Mouse (Mus musculus): ENCODE results near the gene Otop2.

Otop2 gene

GRCm38 (mm10) chr11:115275509-115275908 lies 31.5 kb upstream of the Otop2 start:
- peak; percentile 85 to 93 for DNase-seq (ENCODE audit: inconsistent age in 2 of 2, low spot score in 1 of 2)

DNA sequence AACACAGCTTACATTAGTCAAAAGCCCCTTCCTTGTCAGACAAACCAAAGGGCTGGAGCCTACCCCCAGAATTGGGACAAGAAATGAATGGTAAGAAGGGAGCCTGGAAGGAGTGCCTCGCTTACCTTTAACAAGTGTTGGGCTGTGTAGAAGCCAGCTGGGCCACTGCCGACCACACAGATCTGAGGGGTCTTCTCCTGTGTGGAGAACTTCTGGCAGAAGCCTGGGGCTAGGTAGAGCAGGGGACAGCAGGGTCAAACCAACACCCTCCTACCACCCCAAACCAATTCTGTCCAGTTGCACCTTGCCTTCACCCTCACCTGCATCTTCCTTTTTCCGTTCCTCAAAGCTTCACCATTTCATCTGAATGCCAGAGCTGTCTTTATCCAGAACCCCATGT lies 31.0 kb upstream of the Otop2 start:
- DNase-seq (ENCODE audit: inconsistent age in 2 of 2, low spot score in 1 of 2) = no peak

DNA sequence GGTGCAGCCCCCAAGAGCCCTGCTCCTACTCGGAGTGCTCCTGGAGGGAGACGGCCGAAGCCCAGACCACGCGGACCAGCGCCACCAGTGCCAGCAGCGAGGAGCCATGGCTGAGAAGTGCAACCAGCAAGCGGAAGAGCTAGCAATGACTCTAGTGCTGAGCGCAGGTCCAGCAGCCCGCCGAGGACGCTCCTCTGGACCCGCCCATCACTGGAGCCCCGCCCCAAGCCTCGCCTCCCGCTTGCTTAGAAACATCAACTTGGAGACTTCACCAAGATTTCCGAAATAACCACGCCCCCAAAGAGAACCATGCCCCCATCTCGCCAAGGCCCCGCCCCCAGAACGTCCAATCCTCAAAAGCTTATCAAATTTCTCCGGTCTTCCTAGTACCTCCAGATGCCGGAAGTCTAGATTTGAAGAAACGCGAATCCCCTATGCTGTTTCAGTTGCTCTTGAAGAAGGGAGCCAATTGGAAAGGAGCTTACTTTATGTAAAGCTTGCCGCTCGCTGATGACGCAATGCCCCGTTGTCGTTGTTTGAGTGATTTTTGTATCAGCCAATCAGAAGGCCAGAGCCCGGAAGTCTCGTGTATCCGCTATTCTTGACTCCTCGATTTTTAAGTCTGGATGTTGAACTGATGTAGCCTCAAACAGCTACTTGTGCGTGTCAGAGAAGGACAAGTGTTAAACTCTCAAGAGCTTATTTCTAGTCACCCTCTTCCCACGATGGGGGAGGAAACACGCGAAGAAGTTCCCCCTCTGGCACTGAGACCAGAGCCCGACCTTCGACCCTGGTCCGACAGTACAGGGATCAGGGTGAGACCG lies 30.0 kb upstream of the Otop2 start, which contains the start of gene Fdxr:
Gene Fdxr, minus strand, starts transcription at position 271 of the 824 bp plus-strand sequence.
- DNase-seq (ENCODE audit: inconsistent age in 2 of 2, low spot score in 1 of 2) = peak; percentile 99 to 100

GRCm38 (mm10) chr11:115277604-115277975 lies 29.4 kb upstream of the Otop2 start:
- no peak for DNase-seq (ENCODE audit: inconsistent age in 2 of 2, low spot score in 1 of 2)

DNA sequence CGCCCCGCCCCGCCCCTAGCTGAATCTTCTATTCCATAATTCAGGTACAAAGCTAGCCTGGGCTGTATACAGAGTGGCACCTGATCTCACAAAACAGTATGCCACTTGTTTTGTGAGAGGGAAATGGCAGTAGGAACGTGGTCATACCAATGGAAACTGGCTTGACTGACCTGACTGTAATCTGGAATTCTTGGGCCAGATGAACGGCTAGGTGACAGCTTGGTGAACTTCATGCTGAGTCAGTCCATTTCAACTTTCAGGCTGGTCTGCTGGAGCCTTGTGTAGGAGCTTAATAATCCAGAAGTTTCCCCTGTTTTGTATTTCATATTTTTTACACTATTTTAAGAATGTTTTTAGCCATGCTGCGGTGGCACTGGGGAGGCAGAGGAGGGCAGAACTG lies 28.8 kb upstream of the Otop2 start:
- DNase-seq (ENCODE audit: inconsistent age in 2 of 2, low spot score in 1 of 2) = peak in 1 of 2 experiments; percentile 66

DNA sequence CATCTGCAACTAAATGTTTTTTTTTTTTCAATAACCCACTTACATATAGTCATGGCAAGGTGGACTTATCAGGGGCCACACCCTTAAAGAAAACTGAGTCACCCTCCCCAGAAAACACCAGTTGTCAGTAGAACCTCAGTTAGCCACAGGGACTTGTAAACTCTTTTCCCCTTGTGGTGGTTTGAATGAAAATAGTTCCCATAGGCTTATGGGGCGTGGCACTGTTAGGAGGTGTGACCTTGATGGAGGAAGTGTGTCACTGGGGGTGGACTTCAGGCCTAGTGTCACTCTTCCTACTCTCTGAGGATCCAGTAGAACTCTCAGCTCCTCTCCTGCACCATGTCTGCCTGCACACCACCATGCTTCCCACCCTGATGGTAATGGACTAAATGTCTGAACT lies 27.2 kb upstream of the Otop2 start:
- DNase-seq (ENCODE audit: inconsistent age in 2 of 2, low spot score in 1 of 2) = peak; percentile 9 to 37

- peak; percentile 89 to 91 for DNase-seq (ENCODE audit: inconsistent age in 2 of 2, low spot score in 1 of 2)
Observed at GRCm38 (mm10) chr11:115282295-115282694, 24.7 kb upstream of the Otop2 start.

- DNase-seq (ENCODE audit: inconsistent age in 2 of 2, low spot score in 1 of 2) = peak; percentile 81 to 84
Observed at GRCm38 (mm10) chr11:115282723-115283485, 24.1 kb upstream of the Otop2 start.

- peak; percentile 54 to 70 for DNase-seq (ENCODE audit: inconsistent age in 2 of 2, low spot score in 1 of 2)
Observed at GRCm38 (mm10) chr11:115283486-115283765, 23.5 kb upstream of the Otop2 start.

GRCm38 (mm10) chr11:115283891-115284620 lies 22.9 kb upstream of the Otop2 start:
- peak; percentile 24 to 38 for DNase-seq (ENCODE audit: inconsistent age in 2 of 2, low spot score in 1 of 2)

GRCm38 (mm10) chr11:115285282-115285681 lies 21.7 kb upstream of the Otop2 start:
- DNase-seq (ENCODE audit: inconsistent age in 2 of 2, low spot score in 1 of 2) = peak in 1 of 2 experiments; percentile 29

DNA sequence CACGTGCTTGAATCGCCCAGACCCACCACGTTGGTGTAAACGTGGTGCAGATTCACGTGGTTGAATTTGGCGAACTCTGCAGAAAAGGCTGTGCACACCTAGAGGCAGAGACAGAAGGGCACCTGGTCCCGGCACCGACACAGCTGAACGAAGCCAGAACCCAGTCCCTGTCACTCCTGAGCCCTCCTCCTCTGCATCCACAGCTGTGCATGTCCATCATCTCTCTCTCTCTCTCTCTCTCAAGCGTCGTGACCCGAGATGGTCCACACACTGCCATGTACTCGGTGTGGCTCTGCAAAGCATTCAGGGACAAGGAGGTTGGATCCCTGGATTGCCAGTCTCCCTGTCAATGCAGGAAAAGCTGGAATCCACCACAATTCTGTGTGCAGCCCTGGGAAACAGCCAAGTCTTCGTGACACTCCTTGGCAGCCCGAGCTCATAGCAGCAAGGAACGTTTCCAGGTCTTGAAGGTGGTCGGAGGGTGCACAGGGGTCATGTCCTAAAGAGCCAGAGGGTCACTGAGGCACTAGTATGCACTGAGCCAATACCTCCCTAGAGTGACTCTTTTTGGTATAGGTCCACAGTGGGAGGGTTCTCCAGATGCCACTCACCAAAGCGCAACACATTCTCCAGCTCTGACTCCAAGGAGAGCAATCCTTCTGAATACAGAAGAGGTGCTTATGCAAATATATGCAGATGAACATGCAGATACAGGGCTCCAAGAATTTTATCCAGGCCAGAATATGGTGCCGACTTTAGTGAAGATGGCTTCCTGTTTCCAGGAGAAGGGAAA lies 20.6 kb upstream of the Otop2 start:
- DNase-seq (ENCODE audit: inconsistent age in 2 of 2, low spot score in 1 of 2) = peak in 1 of 2 experiments; percentile 26

DNA sequence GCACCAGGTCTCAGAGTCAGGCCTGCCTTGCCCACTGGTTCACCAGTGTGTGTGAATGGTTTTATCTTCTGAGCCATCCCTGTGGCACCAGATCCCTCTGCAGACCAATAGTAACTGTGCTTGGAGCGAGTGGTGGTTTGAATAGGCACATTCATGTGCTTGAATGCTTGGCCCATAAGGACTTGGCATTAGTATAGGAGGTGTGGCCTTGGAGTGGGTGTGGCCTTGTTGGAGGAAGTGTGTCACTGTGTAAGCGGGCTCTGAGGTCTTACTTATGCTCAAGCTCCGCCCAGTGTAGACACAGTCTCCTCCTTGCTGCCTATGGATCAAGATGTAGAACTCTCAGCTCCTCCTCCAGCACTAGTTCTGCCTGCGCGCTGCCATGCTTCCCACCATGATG lies 19.6 kb upstream of the Otop2 start:
- peak; percentile 23 to 38 for DNase-seq (ENCODE audit: inconsistent age in 2 of 2, low spot score in 1 of 2)

GRCm38 (mm10) chr11:115288305-115288704 lies 18.7 kb upstream of the Otop2 start:
- no peak for DNase-seq (ENCODE audit: inconsistent age in 2 of 2, low spot score in 1 of 2)

- peak in 1 of 2 experiments; percentile 38 for DNase-seq (ENCODE audit: inconsistent age in 2 of 2, low spot score in 1 of 2)
Observed at GRCm38 (mm10) chr11:115289885-115290284, 17.1 kb upstream of the Otop2 start.

DNA sequence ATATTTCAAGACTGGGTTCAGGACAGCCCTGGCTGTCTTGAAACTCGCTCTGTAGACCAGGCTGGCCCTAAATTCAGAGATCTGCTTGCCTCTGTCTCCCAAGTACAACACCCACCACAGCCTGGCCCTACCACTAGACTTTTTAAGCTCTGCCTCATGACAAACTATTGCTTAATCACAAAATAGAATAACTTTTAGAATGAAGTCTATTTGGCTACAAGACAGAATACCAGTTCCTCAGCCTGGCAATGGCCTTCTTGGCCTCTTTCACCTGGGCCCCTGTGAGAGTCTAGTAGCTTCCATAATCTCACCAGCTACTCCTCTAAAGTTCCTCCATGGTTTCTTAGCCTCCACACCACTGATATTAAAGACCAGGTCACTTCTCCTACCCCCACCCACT lies 16.6 kb upstream of the Otop2 start:
- DNase-seq (ENCODE audit: inconsistent age in 2 of 2, low spot score in 1 of 2) = peak in 1 of 2 experiments; percentile 59

GRCm38 (mm10) chr11:115290919-115291318 lies 16.0 kb upstream of the Otop2 start:
- peak; percentile 76 to 90 for DNase-seq (ENCODE audit: inconsistent age in 2 of 2, low spot score in 1 of 2)

DNA sequence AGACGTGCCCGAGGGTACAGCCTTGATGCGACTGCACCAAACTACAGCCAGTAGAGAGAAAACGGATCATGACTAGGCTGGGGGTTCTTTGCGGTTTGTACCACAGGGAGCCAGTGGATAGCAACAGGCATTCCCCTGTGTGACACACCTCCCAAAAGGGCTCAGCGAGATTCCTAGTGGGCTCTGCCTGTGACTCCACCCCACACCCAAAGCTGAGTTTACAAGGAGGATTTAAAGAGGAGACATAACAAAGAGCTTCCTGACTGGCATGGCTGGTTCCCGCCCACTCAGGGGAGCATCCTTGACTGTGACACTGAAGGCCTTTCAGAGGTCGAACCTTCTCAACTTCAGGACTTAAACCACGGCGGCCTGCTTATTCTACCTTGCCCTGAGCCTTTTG lies 15.5 kb upstream of the Otop2 start:
- peak; percentile 38 to 58 for DNase-seq (ENCODE audit: inconsistent age in 2 of 2, low spot score in 1 of 2)

DNA sequence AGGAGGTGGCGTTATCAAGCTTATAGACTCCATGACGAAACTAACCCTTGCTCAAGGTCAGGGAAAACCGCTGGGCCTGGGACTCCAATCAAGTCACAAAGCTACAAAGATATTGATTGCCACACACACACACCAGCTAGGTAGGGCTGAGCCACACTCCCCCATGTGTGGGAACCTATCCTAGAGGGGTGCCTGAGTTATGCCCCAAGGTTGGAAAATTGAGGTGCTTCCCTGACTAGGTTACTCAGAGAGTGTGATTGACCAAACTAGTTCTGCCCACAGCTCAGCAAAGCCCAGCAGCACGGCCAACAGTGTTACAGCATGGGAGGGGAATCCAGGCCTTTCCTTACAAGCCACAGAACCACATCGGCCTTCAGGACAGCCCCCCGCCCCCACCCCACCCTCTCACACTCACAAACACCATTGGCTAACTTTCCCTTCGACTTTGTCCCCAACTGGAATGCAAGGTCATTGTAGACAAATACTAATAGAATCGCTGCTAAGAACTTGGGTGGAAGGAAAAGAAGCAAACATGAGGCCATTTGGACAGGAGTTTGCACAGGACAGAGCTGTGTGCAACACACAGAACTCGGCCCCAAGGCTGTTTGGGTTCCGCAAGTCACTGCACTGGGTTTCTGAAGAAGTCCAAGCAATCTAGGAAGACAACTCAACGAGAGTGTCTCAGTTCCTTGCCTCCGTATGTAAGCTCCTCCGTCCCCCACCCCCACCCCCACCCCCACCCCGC lies 14.2 kb upstream of the Otop2 start:
- DNase-seq (ENCODE audit: inconsistent age in 2 of 2, low spot score in 1 of 2) = peak; percentile 66 to 78

DNA sequence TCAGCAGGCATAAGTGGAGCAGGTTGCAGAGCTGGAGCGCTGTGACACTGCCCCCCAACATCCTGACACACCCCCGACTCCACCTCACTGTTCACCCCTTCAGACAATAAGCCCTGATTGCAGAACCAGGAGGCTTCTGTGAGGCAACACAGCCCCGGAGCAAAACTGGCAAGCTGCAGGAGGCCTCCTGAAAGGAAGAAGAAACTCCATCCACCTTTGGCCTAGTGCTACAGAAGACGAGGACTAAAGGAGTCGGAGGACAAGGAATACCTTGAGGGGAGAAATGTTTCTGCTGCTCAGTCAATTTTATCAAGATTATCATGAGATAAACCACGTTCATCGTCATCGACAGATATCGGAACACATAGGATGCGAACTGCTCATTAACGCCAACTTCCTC lies 11.0 kb upstream of the Otop2 start:
- peak; percentile 16 to 34 for DNase-seq (ENCODE audit: inconsistent age in 2 of 2, low spot score in 1 of 2)

All from adrenal gland, adult (tissue).